Mouse (Mus musculus) liver, postnatal 0 days (tissue): ENCODE data around the gene Cul5. TPM values are rescaled to one million over a fixed set of nuclear protein-coding genes. Genes with fewer than 3 reads are reported as not detected.
A peak's percentile ranks its signal among the peaks of the same experiment; 100 is the strongest.

ENCODE experiments used
- ATAC-seq: fragments of 200-750 bp; cut with Nextera tagmentation; 2 replicates; pipeline ENCODE4 v1.8.0; 2017; ENCODE audit warnings: mild to moderate bottlenecking, moderate library complexity
- DNase-seq: peaks from one replicate; pipeline ENCODE4 v3.0.0-alpha.2; 2016
- H3K27ac ChIP-seq: fragments of 300-500 bp; sonication (generic); 2 replicates; pipeline ENCODE4 v1.5.1; 2014; ENCODE audit warnings: antibody characterized with exemption, moderate library complexity, mild to moderate bottlenecking, low read depth
- H3K27me3 ChIP-seq: fragments of 300-500 bp; sonication (generic); 2 replicates; pipeline ENCODE4 v1.6.1; 2014; ENCODE audit warnings: low read length, control low read depth, mixed read lengths; ENCODE audit not compliant: insufficient read depth
- H3K36me3 ChIP-seq: fragments of 300-500 bp; sonication (generic); replicated peaks from 2 replicates; pipeline ENCODE4 v1.6.1; 2014; ENCODE audit warnings: mild to moderate bottlenecking, control low read depth, low read length, moderate library complexity, mixed read lengths; ENCODE audit not compliant: insufficient read depth
- H3K4me1 ChIP-seq: fragments of 300-500 bp; sonication (generic); 2 replicates; pipeline ENCODE4 v1.6.1; 2014; ENCODE audit warnings: antibody characterized with exemption, mild to moderate bottlenecking, control low read depth; ENCODE audit not compliant: insufficient read depth
- H3K4me2 ChIP-seq: fragments of 300-500 bp; sonication (generic); 2 replicates; pipeline ENCODE4 v1.6.1; 2014; ENCODE audit warnings: low read depth, mild to moderate bottlenecking, low read length, moderate library complexity, mixed read lengths
- H3K4me3 ChIP-seq: fragments of 300-500 bp; sonication (generic); 2 replicates; pipeline ENCODE4 v1.5.1; 2014; ENCODE audit warnings: low read depth, low read length
- H3K9ac ChIP-seq: fragments of 300-500 bp; sonication (generic); replicated peaks from 2 replicates; pipeline ENCODE4 v1.6.1; 2014; ENCODE audit warnings: mild to moderate bottlenecking, moderate library complexity
- H3K9me3 ChIP-seq: fragments of 300-500 bp; sonication (generic); 2 replicates; pipeline ENCODE4 v1.6.1; 2016; ENCODE audit warnings: mild to moderate bottlenecking, control low read depth, low read length, mixed read lengths
- CTCF ChIP-seq: sonication (generic); IDR thresholded peaks from 2 replicates; pipeline ENCODE4 v1.5.1; 2016; ENCODE audit warnings: antibody characterized with exemption, low read depth
- EP300 ChIP-seq: IDR thresholded peaks from 2 replicates; pipeline ENCODE4 v1.6.1; 2016; ENCODE audit warnings: antibody characterized with exemption, low read depth, mild to moderate bottlenecking
- WGBS: fragments of 180-500 bp; shearing (Covaris S2); extraction: QIAGEN DNeasy Blood & Tissue Kit; methylation state at CpG from one replicate; pipeline ENCODE4 v1.1.7; 2014; ENCODE audit not compliant: insufficient replicate concordance; 5-methylcytosine and 5-hydroxymethylcytosine counted together
- polyA plus RNA-seq: library from polyadenylated mRNA; unstranded; fragments of >200 nt; fragmentation: Nextera tagmentation; extraction: Ambion mirVana; gene quantifications from 2 replicates; pipeline ENCODE4 v1.2.1, GENCODE M21; 2015

The Cul5 gene
- polyA plus RNA-seq, 1 experiment from 2014 or later = 11.8 TPM

DNA sequence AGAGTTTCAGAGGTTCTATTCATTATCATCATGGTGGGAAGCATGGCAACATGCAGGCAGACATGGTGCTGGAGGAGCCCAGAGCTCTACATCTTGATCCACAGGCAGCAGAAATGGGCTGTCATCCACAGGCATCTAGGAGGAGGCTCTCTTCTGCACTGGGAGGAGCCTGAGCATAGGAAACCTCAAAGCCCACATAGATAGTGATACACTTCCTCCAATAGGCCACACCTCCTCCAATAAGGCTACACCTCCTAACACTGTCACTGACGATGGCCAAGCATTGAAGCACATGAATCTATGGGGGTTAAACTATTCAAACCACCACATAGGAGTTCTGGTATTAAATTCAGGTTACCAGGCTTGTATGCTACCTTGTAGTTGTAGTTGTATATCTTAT is 23.9 kb upstream of the Cul5 start:
- no peak for TF ChIP-seq EP300
- no peak for TF ChIP-seq CTCF
- no peak overlapping the region for H3K4me2 ChIP-seq
- ATAC-seq (no peak; the same call in 1 of the 2 replicates), DNase-seq (no peak)
- H3K4me3 ChIP-seq = no peak overlapping the region
- H3K27me3 ChIP-seq = no peaks in the 10 kb centered on the region
- no peak overlapping the region for H3K27ac ChIP-seq
- H3K9ac ChIP-seq = no peak overlapping the region
- H3K4me1 ChIP-seq = no peaks in the 10 kb centered on the region
- H3K36me3 ChIP-seq = no peaks in the 10 kb centered on the region
- H3K9me3 ChIP-seq = no peaks in the 10 kb centered on the region
- WGBS = 27% methylated on average over 1 of the region's 1 CpGs

DNA sequence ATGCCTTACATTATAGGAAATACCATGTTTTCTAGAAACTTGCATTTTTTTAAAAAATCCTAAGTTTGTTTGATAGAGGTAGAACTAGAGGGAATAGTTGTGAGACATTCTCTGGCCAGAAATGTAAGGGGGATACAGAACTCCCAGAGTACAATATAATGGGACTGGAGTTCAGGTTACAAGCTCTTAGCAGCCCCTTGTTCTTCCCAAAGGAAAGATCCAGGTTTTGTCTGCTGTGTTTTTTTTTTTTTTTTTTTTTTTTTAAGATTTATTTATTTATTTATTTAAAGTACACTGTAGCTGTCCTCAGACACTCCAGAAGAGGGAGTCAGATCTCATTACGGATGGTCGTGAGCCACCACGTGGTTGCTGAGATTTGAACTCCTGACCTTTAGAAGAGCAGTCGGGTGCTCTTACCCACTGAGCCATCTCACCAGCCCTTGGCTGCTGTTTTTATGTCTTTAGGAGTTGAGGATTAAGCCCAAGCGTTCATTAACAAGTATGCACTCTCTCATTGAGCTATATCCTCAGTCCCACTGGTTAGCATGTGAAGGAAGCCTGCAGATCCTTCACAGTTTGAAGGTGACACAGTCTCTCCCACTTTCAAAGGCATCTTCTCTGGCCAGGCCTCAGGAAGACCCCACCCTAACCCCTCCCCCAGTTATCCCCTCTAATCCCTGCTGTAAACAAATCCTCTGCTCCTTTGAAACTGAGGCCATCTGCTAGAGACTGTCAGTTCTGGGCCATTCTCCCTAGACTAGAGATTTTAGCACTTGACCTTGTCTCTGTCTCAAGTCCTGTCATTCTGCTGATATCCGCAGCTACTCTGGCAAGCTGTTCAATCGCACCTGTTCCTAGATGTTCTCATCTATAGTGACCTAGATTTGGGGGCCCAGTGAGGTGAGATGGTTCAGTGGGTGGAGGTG is 22.2 kb upstream of the Cul5 start:
- TF ChIP-seq EP300 = no peak
- no peak for TF ChIP-seq CTCF
- H3K4me3 ChIP-seq = no peak overlapping the region
- no peaks in the 10 kb centered on the region for H3K36me3 ChIP-seq
- no peaks in the 10 kb centered on the region for H3K4me1 ChIP-seq
- 43% methylated on average over 7 of the region's 7 CpGs for WGBS
- H3K9me3 ChIP-seq = no peaks in the 10 kb centered on the region
- no peak overlapping the region for H3K9ac ChIP-seq
- H3K4me2 ChIP-seq = no peak overlapping the region
- ATAC-seq (no peak), DNase-seq (no peak)
- no peak overlapping the region for H3K27ac ChIP-seq
- H3K27me3 ChIP-seq = no peaks in the 10 kb centered on the region

DNA sequence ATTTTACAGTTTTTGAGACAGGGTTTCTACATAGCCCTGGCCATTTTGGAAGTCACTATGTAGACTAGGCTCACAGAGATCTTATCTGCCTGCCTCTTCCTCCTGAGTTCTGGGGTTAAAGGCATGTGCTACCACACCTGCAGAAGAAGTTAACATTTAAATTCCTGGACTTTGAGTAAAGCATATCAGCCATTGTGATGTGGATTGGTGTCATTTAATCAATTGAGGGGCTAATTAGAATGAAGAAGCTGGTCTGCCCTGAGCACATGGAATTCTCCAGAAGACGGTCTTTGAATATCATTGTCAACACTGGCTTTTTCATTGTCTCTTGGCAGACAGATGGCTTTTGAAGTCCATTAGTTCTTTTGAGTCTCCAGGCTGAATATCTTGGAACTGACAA is 11.0 kb upstream of the Cul5 start:
- no peak overlapping the region for H3K27ac ChIP-seq
- H3K4me1 ChIP-seq = no peaks in the 10 kb centered on the region
- H3K4me2 ChIP-seq = no peak overlapping the region
- TF ChIP-seq CTCF (no peak), EP300 (no peak)
- no peak overlapping the region for H3K9ac ChIP-seq
- ATAC-seq (no peak), DNase-seq (no peak)
- no peaks in the 10 kb centered on the region for H3K36me3 ChIP-seq
- no peaks in the 10 kb centered on the region for H3K27me3 ChIP-seq
- H3K9me3 ChIP-seq = no peaks in the 10 kb centered on the region
- 80% methylated on average over 1 of the region's 1 CpGs for WGBS
- no peak overlapping the region for H3K4me3 ChIP-seq

DNA sequence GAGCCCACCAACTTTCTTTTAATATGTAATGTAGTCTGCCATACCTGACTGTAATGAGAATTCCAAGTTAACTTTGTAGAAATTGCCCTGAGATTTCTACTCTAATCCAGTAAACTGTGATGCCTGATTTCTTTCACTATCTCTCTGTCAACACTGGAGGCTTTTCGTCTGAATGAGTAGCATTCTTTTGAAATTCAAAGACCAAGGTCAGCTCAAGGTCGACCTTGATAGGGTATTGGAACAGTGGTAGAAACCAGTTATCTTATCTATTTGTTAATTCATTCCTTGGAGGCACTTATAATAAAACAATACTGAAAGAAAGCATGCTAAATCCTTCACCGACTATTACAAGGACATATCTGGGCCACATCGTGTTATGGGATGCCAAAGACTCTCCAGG is 7.1 kb upstream of the Cul5 start:
- TF ChIP-seq CTCF = no peak
- no peak for TF ChIP-seq EP300
- H3K4me2 ChIP-seq = no peak overlapping the region
- WGBS = 60% methylated on average over 4 of the region's 4 CpGs
- ATAC-seq = no peak
- H3K4me1 ChIP-seq = no peaks in the 10 kb centered on the region
- H3K9ac ChIP-seq = no peak overlapping the region
- no peak for DNase-seq
- no peak overlapping the region for H3K27ac ChIP-seq
- H3K27me3 ChIP-seq = no peaks in the 10 kb centered on the region
- no peaks in the 10 kb centered on the region for H3K9me3 ChIP-seq
- no peaks in the 10 kb centered on the region for H3K36me3 ChIP-seq
- no peak overlapping the region for H3K4me3 ChIP-seq

DNA sequence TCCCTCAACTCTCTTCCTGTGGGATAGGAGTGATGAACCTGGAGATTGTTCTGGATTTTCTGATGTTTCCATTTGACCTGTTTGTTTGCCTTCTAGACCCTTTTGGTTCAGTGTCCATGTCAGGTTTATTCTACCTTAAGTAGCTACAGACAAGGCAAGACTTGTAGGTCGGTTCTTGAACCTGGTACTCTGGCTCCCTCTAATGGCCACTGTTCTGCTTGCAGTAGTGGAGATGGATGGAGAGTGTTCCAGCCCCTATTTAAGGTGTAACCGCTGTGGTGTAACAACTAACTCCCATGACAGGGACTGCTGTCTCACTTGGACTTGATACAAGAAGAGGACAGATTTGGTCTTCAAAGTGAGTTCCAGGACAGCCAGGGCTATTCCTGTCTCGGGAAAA is 3.8 kb upstream of the Cul5 start:
- ATAC-seq = peak; percentile 67; the same call in 1 of the 2 replicates
- TF ChIP-seq CTCF (peak; percentile 91), EP300 (no peak)

DNA sequence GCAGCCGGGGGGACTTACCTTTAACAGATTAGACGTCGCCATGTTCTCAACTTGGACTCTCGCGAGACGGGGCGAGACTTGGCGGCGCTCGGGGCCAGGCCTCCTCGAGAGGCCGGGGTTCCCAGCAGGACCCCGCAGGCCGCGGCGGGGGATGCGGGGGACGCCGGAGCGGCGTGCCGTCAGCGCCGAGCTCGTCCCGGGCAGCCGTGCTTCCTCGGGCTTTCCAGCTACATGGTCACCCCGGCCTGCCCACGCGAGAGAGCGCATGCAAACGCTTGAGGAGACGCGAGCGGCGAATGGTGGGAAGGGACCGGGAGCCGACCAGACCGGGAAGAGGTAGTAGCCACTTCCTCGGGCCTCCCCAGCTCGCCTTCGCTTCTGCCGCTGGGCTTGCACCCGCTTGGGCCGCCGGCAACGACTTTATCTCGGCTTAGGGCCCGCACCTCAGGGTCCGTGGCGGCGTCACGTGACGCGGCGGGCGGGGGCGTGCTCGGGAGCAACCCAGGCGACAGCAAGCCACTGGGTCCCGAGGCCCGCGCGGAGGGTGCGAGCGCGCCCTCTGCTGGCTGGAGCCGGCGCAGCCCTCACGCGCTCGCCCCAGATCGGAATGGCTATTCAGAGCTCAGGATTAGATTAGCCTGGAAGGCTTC is 2.7 kb downstream of the Cul5 start:
- WGBS = 1% methylated on average over 71 of the region's 74 CpGs
- H3K9me3 ChIP-seq = no peaks in the 10 kb centered on the region
- H3K36me3 ChIP-seq = no peaks in the 10 kb centered on the region

More for the DNA sequence above, 3.8 kb upstream of the Cul5 start:
- Histone ChIP-seq H3K27me3 (no peaks in the 10 kb centered on the region), H3K27ac (no peak overlapping the region), H3K4me2 (no peak overlapping the region), H3K36me3 (no peaks in the 10 kb centered on the region), H3K9ac (no peak overlapping the region), H3K9me3 (no peaks in the 10 kb centered on the region), H3K4me3 (no peak overlapping the region), H3K4me1 (no peaks in the 10 kb centered on the region)
- peak; percentile 79 for DNase-seq
- 20% methylated on average over 3 of the region's 3 CpGs for WGBS

More for the DNA sequence above, 2.7 kb downstream of the Cul5 start:
- Histone ChIP-seq H3K27me3 (no peaks in the 10 kb centered on the region), H3K4me2 (peak overlapping the region; percentile 91), H3K4me3 (peak overlapping the region; percentile 90), H3K9ac (peak overlapping the region; percentile 99), H3K4me1 (peaks cover 23% of the 10 kb centered on the region), H3K27ac (peak overlapping the region; percentile 94)
- TF ChIP-seq CTCF (peak; percentile 96), EP300 (peak; percentile 69)
- peak; percentile 96 for DNase-seq
- ATAC-seq = peak; percentile 96
